Mouse (Mus musculus): Measurements from ENCODE around the gene Tma7. TPM values are rescaled to one million over a fixed set of nuclear protein-coding genes. Genes with fewer than 3 reads are reported as not detected.

Tma7 gene
- total and polyA plus RNA-seq, 3 experiments = 255 to 529 (median 336) TPM

DNA sequence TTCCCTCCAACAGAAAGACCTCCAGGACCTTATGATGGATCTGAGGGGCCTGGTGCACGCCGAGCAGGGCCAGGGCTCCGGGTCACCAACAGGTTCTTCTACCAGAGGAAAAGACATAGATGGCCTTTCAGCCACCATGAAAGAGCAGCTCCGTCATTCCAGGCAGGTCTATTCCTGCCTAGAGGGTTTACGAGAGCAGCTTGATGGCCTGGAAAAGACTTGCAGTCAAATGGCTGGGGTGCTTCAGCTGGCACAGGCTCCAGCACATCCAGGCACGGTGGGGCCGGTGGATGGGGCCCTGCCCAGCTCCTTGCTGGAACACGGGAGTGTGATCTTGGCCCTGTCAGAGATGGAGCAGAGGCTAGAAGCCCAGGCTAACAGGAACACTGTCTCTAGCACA, 9.4 kb upstream of the Tma7 start:
- H3K9me3 ChIP-seq (replicated peaks; ENCODE audit: low read length) = no peaks in the 10 kb centered on the region
- peaks cover 28 to 55% of the 10 kb centered on the region in 2 experiments for H3K36me3 ChIP-seq (replicated peaks in 1 of 2; ENCODE audit: control insufficient read depth in 1 of 2, insufficient read depth in 1 of 2, low read length in 1 of 2)
- no peak for DNase-seq (ENCODE audit: extremely low read depth)
- in situ Hi-C loops (cut with MboI; ENCODE audit: low pct_ligation_motif_present, low pct_unique_long_range_greater_than_20kb, low sequenced_read_pairs) = no loop called here
- H3K4me3 ChIP-seq (replicated peaks in 1 of 3; ENCODE audit: low read depth in 2 of 3, low read length in 2 of 3, poor library complexity in 1 of 3) = no peak overlapping the region
- peaks cover 26% of the 10 kb centered on the region for H3K27me3 ChIP-seq (replicated peaks)
- H3K9ac ChIP-seq (ENCODE audit: insufficient read depth, low read depth) = no peak overlapping the region
- H3K27ac ChIP-seq (ENCODE audit: insufficient read depth, low read depth) = no peak overlapping the region
- H3K4me1 ChIP-seq (ENCODE audit: control insufficient read depth in 1 of 2, insufficient read depth in 2 of 2) = peaks cover 4 to 9% of the 10 kb centered on the region in 2 experiments; a peak in 2 of 4 replicates
- dilution Hi-C loops (cut with MboI; ENCODE audit: extremely low pct_ligation_motif_present, extremely low pct_unique_long_range_greater_than_20kb, low sequenced_read_pairs) = no loop called here
- no peak for TF ChIP-seq ZMIZ1 (IDR thresholded peaks at IDR 0.05; ENCODE audit: low read depth, low read length)
- TF ChIP-seq UBTF (IDR thresholded peaks at IDR 0.05; ENCODE audit: low read depth, low read length) = no peak
- TF ChIP-seq ZNF384 (IDR thresholded peaks at IDR 0.05; ENCODE audit: low read depth, low read length) = no peak
- no peak for TF ChIP-seq MAX (IDR thresholded peaks at IDR 0.05; ENCODE audit: low read length)
- no peak for TF ChIP-seq POLR2A (IDR thresholded peaks at IDR 0.05; ENCODE audit: low read depth, low read length)
- no peak for TF ChIP-seq ETS1 (conservative IDR thresholded peaks at IDR 0.05; ENCODE audit: low read depth, low read length)
- no peak for TF ChIP-seq CHD2 (IDR thresholded peaks at IDR 0.05; ENCODE audit: low read length)
- H3K79me2 ChIP-seq (replicated peaks; ENCODE audit: control insufficient read depth, extremely low read depth, insufficient read depth, poor library complexity, severe bottlenecking) = no peaks in the 10 kb centered on the region
- no peak overlapping the region for H3K4me2 ChIP-seq (ENCODE audit: insufficient read depth, low read depth, poor library complexity, severe bottlenecking)

- H3K27me3 ChIP-seq (replicated peaks) = peaks cover 13% of the 10 kb centered on the region
- dilution Hi-C loops (cut with MboI; ENCODE audit: extremely low pct_ligation_motif_present, extremely low pct_unique_long_range_greater_than_20kb, low sequenced_read_pairs) (no loop called here), in situ Hi-C loops (cut with MboI; ENCODE audit: low pct_ligation_motif_present, low pct_unique_long_range_greater_than_20kb, low sequenced_read_pairs) (no loop called here)
- no peak for DNase-seq (ENCODE audit: extremely low read depth)
- H3K4me1 ChIP-seq (ENCODE audit: control insufficient read depth in 1 of 2, insufficient read depth in 2 of 2) = peaks cover 4 to 5% of the 10 kb centered on the region in 2 experiments; a peak in 2 of 4 replicates
- TF ChIP-seq EP300 (IDR thresholded peaks at IDR 0.05; ENCODE audit: low read length) (no peak), NRF1 (IDR thresholded peaks at IDR 0.05; ENCODE audit: low read depth, low read length) (no peak)
- H3K9me3 ChIP-seq (replicated peaks; ENCODE audit: low read length) = no peaks in the 10 kb centered on the region
- H3K4me2 ChIP-seq (ENCODE audit: insufficient read depth, low read depth, poor library complexity, severe bottlenecking) = no peak overlapping the region
- no peak overlapping the region for H3K9ac ChIP-seq (ENCODE audit: insufficient read depth, low read depth)
- no peaks in the 10 kb centered on the region for H3K79me2 ChIP-seq (replicated peaks; ENCODE audit: control insufficient read depth, extremely low read depth, insufficient read depth, poor library complexity, severe bottlenecking)
- no peak overlapping the region for H3K27ac ChIP-seq (ENCODE audit: insufficient read depth, low read depth)
- no peak overlapping the region for H3K4me3 ChIP-seq (replicated peaks in 1 of 3; ENCODE audit: low read depth in 2 of 3, low read length in 2 of 3, poor library complexity in 1 of 3)
- peaks cover 28 to 60% of the 10 kb centered on the region in 2 experiments for H3K36me3 ChIP-seq (replicated peaks in 1 of 2; ENCODE audit: control insufficient read depth in 1 of 2, insufficient read depth in 1 of 2, low read length in 1 of 2)
Observed at GRCm38 (mm10) chr9:109090446-109090845, 8.1 kb upstream of the Tma7 start.

DNA sequence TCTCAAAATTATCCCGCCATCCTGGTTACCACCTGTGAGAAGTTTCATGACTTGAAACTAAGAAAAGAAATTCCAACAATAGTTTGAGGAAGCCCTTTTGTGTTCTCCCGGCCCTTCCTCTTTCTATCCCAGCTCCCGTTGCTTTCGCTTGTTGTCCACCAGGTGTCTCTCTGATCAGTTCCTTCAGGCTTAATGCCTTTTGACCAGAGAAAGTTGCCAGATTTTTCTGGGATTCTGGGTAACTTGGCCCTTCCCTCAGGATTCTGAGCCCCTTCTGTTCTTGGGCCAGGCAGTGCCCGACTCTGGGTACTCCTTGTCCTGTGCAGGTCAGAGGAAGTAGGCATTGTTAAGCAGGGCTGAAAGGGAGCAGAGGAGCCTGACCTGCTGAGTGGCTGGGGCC, 5.6 kb upstream of the Tma7 start:
- DNase-seq (ENCODE audit: extremely low read depth) = no peak
- H3K9me3 ChIP-seq (replicated peaks; ENCODE audit: low read length) = no peaks in the 10 kb centered on the region
- H3K4me2 ChIP-seq (ENCODE audit: insufficient read depth, low read depth, poor library complexity, severe bottlenecking) = no peak overlapping the region
- H3K79me2 ChIP-seq (replicated peaks; ENCODE audit: control insufficient read depth, extremely low read depth, insufficient read depth, poor library complexity, severe bottlenecking) = 0 out of 2 replicates have a peak, but pooled peaks cover under 1% of the 10 kb centered on the region
- no peak overlapping the region for H3K9ac ChIP-seq (ENCODE audit: insufficient read depth, low read depth)
- H3K27ac ChIP-seq (ENCODE audit: insufficient read depth, low read depth) = no peak overlapping the region
- no peak for TF ChIP-seq MXI1 (IDR thresholded peaks at IDR 0.05; ENCODE audit: low read depth, low read length)
- no peak for TF ChIP-seq POLR2AphosphoS2 (IDR thresholded peaks at IDR 0.05; ENCODE audit: low read depth, low read length)
- no peak for TF ChIP-seq E2F4 (IDR thresholded peaks at IDR 0.05; ENCODE audit: insufficient replicate concordance, low read depth, low read length)
- TF ChIP-seq SMC3 (IDR thresholded peaks at IDR 0.05; ENCODE audit: low read depth, low read length) = peak; percentile 34
- no peak for TF ChIP-seq GABPA (IDR thresholded peaks at IDR 0.05; ENCODE audit: insufficient replicate concordance, low read depth, low read length)
- TF ChIP-seq CTCF (conservative IDR thresholded peaks at IDR 0.05 in 1 of 2, IDR thresholded peaks at IDR 0.05 in 1 of 2; ENCODE audit: low read depth in 2 of 2, low read length in 2 of 2) = peak in 1 of 2 experiments; percentile 45; a peak in 2 of 4 replicates
- dilution Hi-C loops (cut with MboI; ENCODE audit: extremely low pct_ligation_motif_present, extremely low pct_unique_long_range_greater_than_20kb, low sequenced_read_pairs) (no loop called here), in situ Hi-C loops (cut with MboI; ENCODE audit: low pct_ligation_motif_present, low pct_unique_long_range_greater_than_20kb, low sequenced_read_pairs) (no loop called here)
- no peak overlapping the region for H3K4me3 ChIP-seq (replicated peaks in 1 of 3; ENCODE audit: low read depth in 2 of 3, low read length in 2 of 3, poor library complexity in 1 of 3)
- no peaks in the 10 kb centered on the region for H3K27me3 ChIP-seq (replicated peaks)
- peaks cover 2 to 16% of the 10 kb centered on the region in 2 experiments; a peak in 2 of 4 replicates for H3K4me1 ChIP-seq (ENCODE audit: control insufficient read depth in 1 of 2, insufficient read depth in 2 of 2)
- H3K36me3 ChIP-seq (replicated peaks in 1 of 2; ENCODE audit: control insufficient read depth in 1 of 2, insufficient read depth in 1 of 2, low read length in 1 of 2) = peaks cover 28 to 59% of the 10 kb centered on the region in 2 experiments

Data from CH12.LX (cell line).